Mouse (Mus musculus): ENCODE data around the gene Csrnp3. TPM values are rescaled to one million over a fixed set of nuclear protein-coding genes. Genes with fewer than 3 reads are reported as not detected.

The Csrnp3 gene
- polyA plus RNA-seq, 1 experiment from 2014 or later: 8.0 TPM

GRCm38 (mm10) chr2:65931313-65931712, 85.7 kb downstream of the Csrnp3 start:
- WGBS: 53% methylated on average over 7 of the region's 7 CpGs
- Histone ChIP-seq H3K9me3 (replicated peaks) (no peaks in the 10 kb centered on the region), H3K4me1 (peaks cover 46% of the 10 kb centered on the region), H3K27me3 (ENCODE audit: low read depth, poor library complexity, severe bottlenecking) (no peaks in the 10 kb centered on the region), H3K4me3 (peak overlapping the region; percentile 63), H3K27ac (replicated peaks) (peak overlapping the region; percentile 90), H3K36me3 (no peaks in the 10 kb centered on the region)
- DNase-seq (ENCODE audit: low spot score): no peak

- peaks cover 46% of the 10 kb centered on the region for H3K4me1 ChIP-seq
- H3K27me3 ChIP-seq (ENCODE audit: low read depth, poor library complexity, severe bottlenecking): no peaks in the 10 kb centered on the region
- no peaks in the 10 kb centered on the region for H3K36me3 ChIP-seq
- 2% methylated on average over 11 of the region's 11 CpGs for WGBS
- H3K9me3 ChIP-seq (replicated peaks): no peaks in the 10 kb centered on the region
- H3K27ac ChIP-seq (replicated peaks): peak overlapping the region; percentile 90
- H3K4me3 ChIP-seq: peak overlapping the region; percentile 63
- DNase-seq (ENCODE audit: low spot score): peak; percentile 88
Measured at GRCm38 (mm10) chr2:65931841-65932311, 86.3 kb downstream of the Csrnp3 start.

- 53% methylated on average over 2 of the region's 2 CpGs for WGBS
- DNase-seq (ENCODE audit: low spot score): no peak
- Histone ChIP-seq H3K9me3 (replicated peaks) (no peaks in the 10 kb centered on the region), H3K27me3 (ENCODE audit: low read depth, poor library complexity, severe bottlenecking) (no peaks in the 10 kb centered on the region), H3K27ac (replicated peaks) (peak overlapping the region; percentile 69; the same call in 1 of the 2 replicates), H3K4me1 (peaks cover 58% of the 10 kb centered on the region), H3K4me3 (peak overlapping the region; percentile 63; the same call in 1 of the 2 replicates), H3K36me3 (no peaks in the 10 kb centered on the region)
Measured at GRCm38 (mm10) chr2:65934099-65934498, 88.5 kb downstream of the Csrnp3 start.

- no peak overlapping the region for H3K4me3 ChIP-seq
- no peaks in the 10 kb centered on the region for H3K36me3 ChIP-seq
- H3K9me3 ChIP-seq (replicated peaks): no peaks in the 10 kb centered on the region
- no peaks in the 10 kb centered on the region for H3K27me3 ChIP-seq (ENCODE audit: low read depth, poor library complexity, severe bottlenecking)
- peaks cover 38% of the 10 kb centered on the region for H3K4me1 ChIP-seq
- no peak for DNase-seq (ENCODE audit: low spot score)
- H3K27ac ChIP-seq (replicated peaks): no peak overlapping the region
- WGBS: 26% methylated on average over 3 of the region's 3 CpGs
Measured at GRCm38 (mm10) chr2:65938900-65939299, 93.3 kb downstream of the Csrnp3 start.

GRCm38 (mm10) chr2:65940351-65940750, 94.8 kb downstream of the Csrnp3 start:
- Histone ChIP-seq H3K27me3 (ENCODE audit: low read depth, poor library complexity, severe bottlenecking) (no peaks in the 10 kb centered on the region), H3K4me1 (peaks cover 25% of the 10 kb centered on the region), H3K9me3 (replicated peaks) (no peaks in the 10 kb centered on the region), H3K27ac (replicated peaks) (no peak overlapping the region), H3K4me3 (no peak overlapping the region), H3K36me3 (no peaks in the 10 kb centered on the region)
- no peak for DNase-seq (ENCODE audit: low spot score)
- WGBS: 90% methylated on average over 5 of the region's 5 CpGs

GRCm38 (mm10) chr2:65942346-65942745, 96.8 kb downstream of the Csrnp3 start:
- Histone ChIP-seq H3K27ac (replicated peaks) (no peak overlapping the region), H3K36me3 (0 out of 2 replicates have a peak, but pooled peaks cover 2% of the 10 kb centered on the region), H3K4me3 (no peak overlapping the region), H3K4me1 (peaks cover 25% of the 10 kb centered on the region), H3K27me3 (ENCODE audit: low read depth, poor library complexity, severe bottlenecking) (no peaks in the 10 kb centered on the region), H3K9me3 (replicated peaks) (no peaks in the 10 kb centered on the region)
- no peak for DNase-seq (ENCODE audit: low spot score)
- WGBS: 86% methylated on average over 4 of the region's 4 CpGs

GRCm38 (mm10) chr2:65948808-65949207, 103.2 kb downstream of the Csrnp3 start:
- no peak for DNase-seq (ENCODE audit: low spot score)
- 93% methylated on average over 16 of the region's 16 CpGs for WGBS

GRCm38 (mm10) chr2:65953726-65954340, 108.3 kb downstream of the Csrnp3 start:
- H3K27me3 ChIP-seq (ENCODE audit: low read depth, poor library complexity, severe bottlenecking): no peaks in the 10 kb centered on the region
- H3K4me3 ChIP-seq: no peak overlapping the region
- WGBS: 91% methylated on average over 17 of the region's 17 CpGs
- H3K27ac ChIP-seq (replicated peaks): no peak overlapping the region; the same call in 1 of the 2 replicates
- peaks cover 17% of the 10 kb centered on the region for H3K36me3 ChIP-seq
- no peak for DNase-seq (ENCODE audit: low spot score)
- H3K9me3 ChIP-seq (replicated peaks): no peaks in the 10 kb centered on the region
- peaks cover 2% of the 10 kb centered on the region; the same call in 1 of the 2 replicates for H3K4me1 ChIP-seq

More at GRCm38 (mm10) chr2:65948808-65949207, 103.2 kb downstream of the Csrnp3 start:
- no peaks in the 10 kb centered on the region for H3K27me3 ChIP-seq (ENCODE audit: low read depth, poor library complexity, severe bottlenecking)
- no peaks in the 10 kb centered on the region; the same call in 1 of the 2 replicates for H3K4me1 ChIP-seq
- H3K9me3 ChIP-seq (replicated peaks): no peaks in the 10 kb centered on the region
- H3K27ac ChIP-seq (replicated peaks): no peak overlapping the region
- H3K36me3 ChIP-seq: peaks cover 25% of the 10 kb centered on the region
- H3K4me3 ChIP-seq: no peak overlapping the region

- no peaks in the 10 kb centered on the region for H3K27me3 ChIP-seq (ENCODE audit: low read depth, poor library complexity, severe bottlenecking)
- H3K4me3 ChIP-seq: no peak overlapping the region
- H3K9me3 ChIP-seq (replicated peaks): no peaks in the 10 kb centered on the region
- peaks cover 2% of the 10 kb centered on the region; the same call in 1 of the 2 replicates for H3K4me1 ChIP-seq
- no peak overlapping the region; the same call in 1 of the 2 replicates for H3K27ac ChIP-seq (replicated peaks)
- WGBS: 90% methylated on average over 1 of the region's 1 CpGs
- no peak for DNase-seq (ENCODE audit: low spot score)
- H3K36me3 ChIP-seq: no peaks in the 10 kb centered on the region
Measured at GRCm38 (mm10) chr2:65955804-65956203, 110.2 kb downstream of the Csrnp3 start.

GRCm38 (mm10) chr2:65956727-65957126, 111.2 kb downstream of the Csrnp3 start:
- H3K4me3 ChIP-seq: no peak overlapping the region
- no peak overlapping the region for H3K27ac ChIP-seq (replicated peaks)
- no peaks in the 10 kb centered on the region for H3K9me3 ChIP-seq (replicated peaks)
- no peaks in the 10 kb centered on the region for H3K27me3 ChIP-seq (ENCODE audit: low read depth, poor library complexity, severe bottlenecking)
- no peaks in the 10 kb centered on the region for H3K36me3 ChIP-seq
- 88% methylated on average over 9 of the region's 9 CpGs for WGBS
- H3K4me1 ChIP-seq: peaks cover 2% of the 10 kb centered on the region; the same call in 1 of the 2 replicates
- no peak for DNase-seq (ENCODE audit: low spot score)

GRCm38 (mm10) chr2:65963420-65963819, 117.9 kb downstream of the Csrnp3 start:
- WGBS: 77% methylated on average over 4 of the region's 4 CpGs
- Histone ChIP-seq H3K4me3 (no peak overlapping the region), H3K36me3 (no peaks in the 10 kb centered on the region), H3K27ac (replicated peaks) (no peak overlapping the region), H3K9me3 (replicated peaks) (no peaks in the 10 kb centered on the region), H3K27me3 (ENCODE audit: low read depth, poor library complexity, severe bottlenecking) (no peaks in the 10 kb centered on the region), H3K4me1 (no peaks in the 10 kb centered on the region)
- no peak for DNase-seq (ENCODE audit: low spot score)

GRCm38 (mm10) chr2:65968810-65969209, 123.2 kb downstream of the Csrnp3 start:
- Histone ChIP-seq H3K27me3 (ENCODE audit: low read depth, poor library complexity, severe bottlenecking) (no peaks in the 10 kb centered on the region), H3K4me3 (no peak overlapping the region), H3K36me3 (peaks cover 15% of the 10 kb centered on the region), H3K4me1 (no peaks in the 10 kb centered on the region), H3K27ac (replicated peaks) (no peak overlapping the region), H3K9me3 (replicated peaks) (0 out of 2 replicates have a peak, but pooled peaks cover 7% of the 10 kb centered on the region)
- DNase-seq (ENCODE audit: low spot score): no peak
- WGBS: 77% methylated on average over 4 of the region's 4 CpGs

GRCm38 (mm10) chr2:65973907-65974306, 128.3 kb downstream of the Csrnp3 start:
- WGBS: 91% methylated on average over 4 of the region's 4 CpGs
- Histone ChIP-seq H3K4me1 (peaks cover 24% of the 10 kb centered on the region), H3K27ac (replicated peaks) (no peak overlapping the region), H3K36me3 (peaks cover 15% of the 10 kb centered on the region), H3K4me3 (no peak overlapping the region), H3K27me3 (ENCODE audit: low read depth, poor library complexity, severe bottlenecking) (no peaks in the 10 kb centered on the region), H3K9me3 (replicated peaks) (0 out of 2 replicates have a peak, but pooled peaks cover 7% of the 10 kb centered on the region)
- no peak for DNase-seq (ENCODE audit: low spot score)

Data from midbrain, embryonic 10.5 days (tissue).